Mouse (Mus musculus) right cerebral cortex, postnatal 4 days (tissue): ENCODE measurements at regions not wholly inside any gene's neighbourhood (a gene's known extent, or its start where the extent isn't known, plus 50 kb on each side); places are given as distances from the start of the nearest gene placed in this dataset.
"Not testable (repeated sequence)": the region's sequence is repeated elsewhere in the genome, so short reads cannot be mapped to it uniquely, and the experiment has no call there.

Source experiments
- DNase-seq: peaks from one replicate; pipeline ENCODE4 v3.0.0-alpha.2; 2022

GRCm38 (mm10) chr11:22573166-22573565, 61.3 kb downstream of the Tmem17 start:
- DNase-seq, result no peak

GRCm38 (mm10) chr11:22573802-22574201, 61.9 kb downstream of the Tmem17 start:
- no peak for DNase-seq

DNA sequence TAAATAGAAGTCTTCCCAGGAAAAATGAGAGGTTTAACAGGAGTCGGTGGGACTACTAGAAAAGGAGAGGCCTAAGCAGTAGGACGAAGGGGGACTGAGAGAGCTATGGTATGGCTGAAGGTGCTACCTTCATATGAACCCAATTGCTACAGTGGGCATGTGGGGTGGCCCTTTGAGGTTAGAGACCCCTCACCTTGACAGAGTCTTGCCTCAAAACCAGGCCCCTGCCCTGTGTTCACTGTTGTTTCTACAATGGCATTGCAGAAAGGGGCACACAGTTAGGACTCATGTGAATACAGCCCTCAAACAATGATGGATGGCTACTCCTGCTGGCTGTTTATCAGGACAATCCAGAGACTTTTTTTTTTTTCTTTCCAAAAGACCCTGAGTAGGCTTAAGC, 62.6 kb downstream of the Tmem17 start:
- DNase-seq, result no peak

GRCm38 (mm10) chr11:22584100-22584487, 72.2 kb downstream of the Tmem17 start:
- no peak for DNase-seq

DNA sequence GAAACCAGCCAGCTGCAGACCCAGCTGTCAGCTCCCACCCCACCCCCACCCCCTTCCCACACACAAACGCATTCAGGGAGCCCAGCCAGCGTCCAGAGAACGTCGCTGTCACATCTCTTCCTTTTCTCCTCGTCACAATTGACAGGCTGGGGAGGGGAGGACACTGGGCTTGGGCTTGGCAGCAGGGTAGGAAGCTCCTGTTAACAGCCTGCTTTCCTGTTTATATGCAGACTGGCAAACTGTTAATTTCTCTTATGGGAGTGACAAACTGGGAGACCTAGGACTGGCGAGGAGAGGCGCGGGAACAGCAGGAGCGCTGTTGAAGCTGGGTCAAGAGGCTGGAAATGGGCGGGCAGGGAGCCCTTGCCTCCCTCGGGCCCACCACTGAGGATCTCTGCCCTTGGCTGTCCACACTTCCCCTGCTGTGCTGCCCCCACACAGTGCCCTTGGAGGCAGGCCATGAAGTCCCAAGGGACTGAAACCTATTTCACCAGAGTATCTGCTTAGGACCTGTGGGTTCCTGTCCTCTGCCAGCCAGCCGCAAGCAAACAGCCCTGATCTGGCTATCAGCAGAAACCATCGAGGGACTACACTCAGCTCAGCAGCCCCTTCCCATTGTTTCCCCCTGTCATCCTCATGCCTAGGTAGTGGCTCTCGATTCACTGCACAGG, 72.7 kb downstream of the Tmem17 start:
- peak; percentile 49 for DNase-seq

DNA sequence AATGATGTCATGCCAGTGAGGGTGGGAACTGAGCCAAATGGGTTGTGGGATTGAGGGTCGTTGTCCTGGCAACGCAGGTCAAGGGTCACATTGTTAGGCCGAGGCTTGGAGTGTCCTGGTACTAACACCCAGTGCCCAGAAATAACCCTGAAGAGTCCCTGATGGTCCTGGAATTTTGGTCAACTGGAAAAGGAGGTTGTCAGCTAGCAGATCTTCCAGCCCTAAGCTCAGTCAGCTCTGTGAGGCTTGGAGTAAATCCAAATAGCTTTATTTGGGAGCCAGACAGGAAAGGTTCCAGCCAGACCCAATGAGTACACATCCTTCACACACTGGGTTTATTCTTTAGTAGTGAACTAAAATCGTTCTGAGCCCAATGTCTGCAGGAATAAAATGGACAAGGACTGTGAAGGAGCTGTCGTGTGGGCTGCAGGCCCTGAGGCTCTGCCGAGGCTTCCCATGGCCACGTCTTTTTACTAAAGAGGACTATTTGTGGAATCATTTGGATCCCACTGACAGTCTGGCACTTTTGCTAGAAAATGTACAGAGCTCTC, 75.9 kb downstream of the Tmem17 start:
- DNase-seq, result peak; percentile 41

- DNase-seq, result no peak
Observed at GRCm38 (mm10) chr11:22588546-22588945, 76.7 kb downstream of the Tmem17 start.

GRCm38 (mm10) chr11:22589901-22590300, 78.0 kb downstream of the Tmem17 start:
- no peak for DNase-seq

DNA sequence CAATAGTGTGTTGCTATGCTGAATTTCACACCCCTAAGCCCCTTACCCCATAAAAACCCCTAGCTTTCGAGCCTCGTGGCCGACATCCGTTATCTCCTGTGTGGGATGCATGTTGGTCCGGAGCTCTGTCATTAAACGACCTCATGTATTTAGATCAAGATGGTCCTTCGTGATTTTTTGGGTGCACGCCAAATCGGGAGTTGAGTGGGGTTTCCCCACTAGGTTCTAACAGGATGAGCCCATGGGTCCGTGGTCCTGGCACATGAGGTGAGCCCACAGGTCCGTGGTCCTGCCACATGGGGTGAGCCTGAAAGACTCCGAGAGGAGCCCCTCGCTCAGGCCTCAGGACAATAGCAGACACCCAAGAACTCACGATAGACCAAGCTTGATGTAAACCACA, 79.2 kb downstream of the Tmem17 start:
- not testable (repeated sequence) for DNase-seq

DNA sequence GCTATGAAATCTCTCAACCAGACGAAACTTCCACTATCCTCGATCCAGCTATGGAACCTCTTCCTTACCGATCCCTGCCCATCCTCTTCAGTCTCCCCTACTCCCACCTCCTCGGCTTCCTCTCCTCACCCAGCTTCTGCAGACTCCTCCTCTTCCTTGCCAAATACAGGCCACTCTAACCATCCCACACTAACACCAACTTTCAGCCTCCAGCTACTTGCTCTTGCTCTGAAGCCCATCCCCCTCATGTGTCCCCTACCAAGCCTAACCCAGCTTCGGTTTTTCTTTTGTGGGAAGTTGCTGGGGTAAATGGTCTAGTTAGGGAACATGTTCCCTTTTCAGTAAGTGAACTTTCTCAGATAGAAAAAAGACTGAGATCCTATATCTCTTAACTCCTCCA, 80.8 kb downstream of the Tmem17 start:
- no peak for DNase-seq

DNA sequence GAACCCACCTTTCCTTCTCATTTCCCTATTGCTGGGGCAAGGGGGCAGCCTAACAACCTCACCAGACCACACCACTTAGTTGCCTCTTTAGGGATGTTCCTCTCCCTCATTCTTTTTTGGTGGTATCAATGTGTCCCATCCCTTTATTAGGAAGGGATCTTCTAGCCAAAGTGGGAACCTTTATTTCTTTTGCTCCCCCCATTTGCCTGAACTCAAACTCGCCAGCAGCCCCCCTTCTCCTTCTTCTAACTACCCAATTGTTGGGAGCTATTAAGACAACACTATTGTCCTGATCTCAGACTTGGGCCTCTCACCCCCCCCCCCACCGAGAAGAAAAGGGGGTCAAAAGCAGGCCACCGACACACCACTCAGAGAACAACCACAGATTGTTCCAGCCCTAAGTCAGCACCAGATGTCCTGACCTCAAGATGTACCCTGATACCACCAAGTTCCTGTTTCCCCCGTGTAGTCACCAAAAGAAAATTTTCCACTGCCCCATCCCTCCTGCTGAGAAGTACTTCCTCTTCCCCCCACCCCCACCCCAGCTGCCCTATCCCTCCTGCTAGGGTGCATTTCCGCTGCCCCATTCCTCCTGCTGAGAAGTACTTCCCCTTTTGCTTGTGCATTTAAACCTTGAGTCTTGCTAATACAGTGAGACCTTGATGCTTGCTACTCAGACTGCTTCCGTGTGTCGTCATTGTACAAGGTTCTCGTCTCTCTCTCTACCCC, 84.4 kb downstream of the Tmem17 start:
- no peak for DNase-seq

- no peak for DNase-seq
Observed at GRCm38 (mm10) chr11:22596805-22597149, 84.9 kb downstream of the Tmem17 start.

- no peak for DNase-seq
Observed at GRCm38 (mm10) chr11:22600370-22600769, 88.5 kb downstream of the Tmem17 start.

GRCm38 (mm10) chr11:22601977-22602376, 90.1 kb downstream of the Tmem17 start:
- no peak for DNase-seq

GRCm38 (mm10) chr11:22602610-22603009, 90.7 kb downstream of the Tmem17 start:
- DNase-seq, result no peak

DNA sequence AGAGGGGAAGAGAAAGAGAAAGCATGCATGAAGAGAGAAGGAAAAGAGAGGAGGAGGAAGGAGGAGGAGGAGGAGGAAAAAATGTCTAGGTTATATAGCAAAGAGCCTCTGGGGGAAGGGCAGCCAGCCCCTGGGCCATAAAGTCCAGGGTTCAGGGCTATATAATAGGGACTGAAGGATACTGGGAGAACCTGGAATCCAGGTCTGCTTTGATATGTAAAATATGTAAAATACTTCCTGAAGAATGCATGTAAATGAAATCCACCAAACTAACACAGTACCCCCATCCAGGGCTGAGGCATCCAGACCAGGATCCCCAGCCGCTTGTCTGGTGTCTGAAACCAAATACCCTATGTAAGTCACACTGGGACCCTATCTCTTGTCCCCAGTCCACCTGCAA, 91.5 kb downstream of the Tmem17 start:
- DNase-seq, result no peak

DNA sequence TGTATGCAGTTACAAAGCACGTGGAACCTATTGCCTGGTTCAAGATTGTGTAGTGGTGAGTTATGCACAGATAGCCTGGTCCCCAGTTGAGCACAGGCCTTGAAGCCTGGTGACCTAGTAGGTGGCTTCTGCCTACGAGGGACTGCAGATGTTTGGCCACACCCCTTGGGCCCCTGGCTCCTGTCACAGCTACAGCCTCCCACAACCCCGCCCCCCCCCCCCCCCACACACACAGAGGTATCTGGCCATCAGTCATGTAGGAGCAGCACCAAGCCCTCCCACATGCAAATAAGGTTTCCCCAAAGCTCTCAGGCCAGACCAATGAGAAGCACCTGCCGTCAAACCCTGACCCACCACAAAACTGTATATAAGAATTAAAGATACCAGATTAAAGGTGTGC, 94.5 kb downstream of the Tmem17 start:
- no peak for DNase-seq

- no peak for DNase-seq
Observed at GRCm38 (mm10) chr11:22607645-22608044, 95.8 kb downstream of the Tmem17 start.

- DNase-seq, result no peak
Observed at GRCm38 (mm10) chr11:22608945-22609344, 97.1 kb downstream of the Tmem17 start.

DNA sequence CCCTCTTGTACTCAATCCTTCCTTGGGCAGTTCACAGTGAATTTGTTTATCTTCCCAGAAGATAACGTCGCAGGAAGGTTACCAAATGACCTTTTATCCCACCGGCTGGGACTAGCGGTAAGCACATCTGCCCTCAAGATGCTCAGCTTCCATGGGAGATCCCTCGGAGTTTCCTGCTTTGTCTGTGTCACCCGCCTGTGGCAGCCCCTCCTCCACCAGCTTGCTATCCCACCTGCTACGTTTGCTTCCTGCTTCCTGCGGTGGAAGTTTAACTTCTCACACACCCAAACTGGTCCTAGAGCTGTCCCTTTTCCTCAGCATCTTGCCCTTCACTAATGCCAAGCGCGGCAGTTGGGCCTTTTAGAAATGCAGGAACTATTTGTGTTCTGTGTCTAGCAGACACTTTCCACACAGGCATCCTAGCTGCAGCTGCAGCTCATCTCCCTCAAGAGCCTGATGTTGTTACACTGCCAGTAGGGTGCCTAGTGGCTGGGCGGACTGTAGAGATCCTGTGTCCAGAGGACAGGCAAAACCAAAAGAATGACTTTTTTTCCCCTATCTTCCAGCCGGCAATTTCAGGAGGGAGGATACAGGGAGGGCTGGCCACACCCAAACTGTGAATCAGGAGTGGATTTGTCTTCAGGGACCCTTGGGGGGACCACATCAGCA, 98.7 kb downstream of the Tmem17 start:
- no peak for DNase-seq

DNA sequence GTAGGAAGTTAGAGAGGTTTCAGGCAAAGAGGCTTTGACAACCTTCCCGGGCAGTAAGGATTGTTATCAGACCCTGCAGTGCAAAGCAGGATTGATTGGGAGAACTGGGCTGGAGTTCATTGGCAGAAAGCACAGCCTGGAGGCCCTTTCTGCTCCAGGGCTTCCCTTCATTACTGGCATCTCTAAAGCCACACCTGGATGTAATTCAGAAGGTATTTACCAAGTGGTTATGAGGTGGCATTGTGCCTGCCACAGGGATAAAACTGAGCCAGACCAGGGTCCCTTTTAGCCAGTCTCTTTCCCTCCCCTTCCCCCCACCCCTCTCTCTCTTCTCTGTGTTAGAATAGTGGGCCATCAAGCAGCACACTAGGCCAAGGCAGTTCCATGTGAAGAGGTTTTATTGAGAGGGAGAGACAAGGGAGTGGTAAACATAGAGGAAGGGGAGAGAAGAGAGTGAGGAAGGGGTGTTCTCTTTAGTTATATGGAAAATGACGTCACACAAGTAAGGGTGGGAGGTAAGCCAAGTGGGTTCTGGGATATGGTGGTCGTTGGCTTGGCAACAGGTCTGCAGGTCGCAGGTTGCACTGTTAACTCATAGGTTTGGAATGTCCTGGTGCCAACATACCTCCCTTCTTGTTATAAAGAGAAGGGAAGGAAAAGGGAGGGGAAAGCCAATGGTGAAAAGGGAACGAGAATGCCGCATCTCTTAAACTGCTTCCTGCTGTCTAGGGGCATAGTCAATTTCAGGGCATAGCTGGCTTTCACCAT, 99.4 kb downstream of the Tmem17 start:
- no peak for DNase-seq

- DNase-seq, result no peak
Observed at GRCm38 (mm10) chr11:22613500-22613899, 101.6 kb downstream of the Tmem17 start.

DNA sequence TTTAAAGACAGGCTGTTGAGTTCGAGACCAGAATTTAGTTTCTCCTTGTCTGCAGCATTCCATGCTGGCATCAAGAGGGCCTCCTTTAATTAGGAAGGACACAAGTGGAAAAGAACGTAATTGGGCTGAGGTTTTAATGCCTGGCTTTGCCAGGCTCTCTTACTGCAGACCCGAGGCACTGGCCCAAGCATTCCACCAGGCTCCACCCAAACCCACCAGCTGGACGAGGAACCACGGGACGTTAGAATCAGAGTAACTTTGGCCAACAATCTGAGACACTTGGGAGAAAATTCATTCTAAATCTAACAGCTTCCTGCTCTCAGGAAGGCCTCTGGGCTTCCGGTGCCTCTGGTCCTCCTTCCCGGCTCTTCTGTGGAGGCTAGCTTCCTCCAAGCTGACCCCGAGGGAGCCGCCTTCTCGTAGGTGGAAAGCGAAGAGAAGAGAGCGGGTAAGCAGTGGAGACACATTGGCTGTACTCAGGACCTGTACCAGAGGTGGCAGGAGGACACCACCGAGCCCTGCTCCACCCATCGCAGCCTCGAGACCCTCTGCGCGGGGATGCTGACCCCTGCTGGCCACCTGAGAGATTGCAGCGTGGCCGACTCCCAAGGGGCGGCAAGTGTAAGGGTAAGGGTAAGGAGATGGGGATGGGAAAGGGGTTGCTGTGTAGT, 105.5 kb downstream of the Tmem17 start:
- peak; percentile 93 for DNase-seq
